Mouse (Mus musculus) common myeloid progenitor, adult 5-6 weeks (primary cell): ENCODE measurements around the gene Slc35e4. TPM values are rescaled to one million over a fixed set of nuclear protein-coding genes. Genes with fewer than 3 reads are reported as not detected.
"Not testable (repeated sequence)": the region's sequence is repeated elsewhere in the genome, so short reads cannot be mapped to it uniquely, and the experiment has no call there.

Experiments
- ATAC-seq: replicated peaks from 2 replicates; pipeline ENCODE4 v1.8.0; 2016; ENCODE audit warnings: low read depth, mild to moderate bottlenecking, moderate TSS enrichment, inconsistent platforms; ENCODE audit not compliant: poor library complexity, severe bottlenecking
- total RNA-seq: library from RNA; stranded (forward); fragments of 200-1000, 187-1606 nt; gene quantifications from 2 replicates; pipeline ENCODE4 v1.2.3, GENCODE M21; 2017

Slc35e4 gene
- total RNA-seq: 1.3 and 2.6 TPM in 2 replicates

- ATAC-seq: peak; percentile 71
Observed at GRCm38 (mm10) chr11:3914109-3914840, at the start of gene Slc35e4. Gene Slc35e4, minus strand, starts transcription at chr11:3914664.

- ATAC-seq: peak; percentile 93
Observed at GRCm38 (mm10) chr11:3963610-3964415, 49.3 kb upstream of the Slc35e4 start, which contains the start of gene Pes1. Gene Pes1, plus strand, starts transcription at chr11:3963975.

- ATAC-seq: no peak
Observed at GRCm38 (mm10) chr11:3963155-3963554, 48.7 kb upstream of the Slc35e4 start.

GRCm38 (mm10) chr11:3961761-3962160 is 47.3 kb upstream of the Slc35e4 start:
- ATAC-seq: no peak

GRCm38 (mm10) chr11:3960901-3961300 is 46.4 kb upstream of the Slc35e4 start:
- ATAC-seq: no peak

- ATAC-seq: not testable (repeated sequence)
Observed at GRCm38 (mm10) chr11:3955371-3955770, 40.9 kb upstream of the Slc35e4 start.

- ATAC-seq: not testable (repeated sequence)
Observed at GRCm38 (mm10) chr11:3954876-3955275, 40.4 kb upstream of the Slc35e4 start.

- no peak for ATAC-seq
Observed at GRCm38 (mm10) chr11:3946386-3946785, 31.9 kb upstream of the Slc35e4 start.

- no peak for ATAC-seq
Observed at GRCm38 (mm10) chr11:3941371-3941770, 26.9 kb upstream of the Slc35e4 start.

GRCm38 (mm10) chr11:3937321-3937874 is 22.9 kb upstream of the Slc35e4 start:
- no peak for ATAC-seq

GRCm38 (mm10) chr11:3936318-3936717 is 21.9 kb upstream of the Slc35e4 start:
- no peak for ATAC-seq

GRCm38 (mm10) chr11:3935135-3935534 is 20.7 kb upstream of the Slc35e4 start:
- no peak for ATAC-seq

- no peak for ATAC-seq
Observed at GRCm38 (mm10) chr11:3933756-3934285, 19.4 kb upstream of the Slc35e4 start.

GRCm38 (mm10) chr11:3931511-3932211 is 17.2 kb upstream of the Slc35e4 start, which contains the start of gene Tcn2:
Gene Tcn2, minus strand, starts transcription at chr11:3932159.
- ATAC-seq: peak; percentile 87

- ATAC-seq: no peak
Observed at GRCm38 (mm10) chr11:3930931-3931330, 16.5 kb upstream of the Slc35e4 start.

GRCm38 (mm10) chr11:3930019-3930418 is 15.6 kb upstream of the Slc35e4 start:
- ATAC-seq: peak; percentile 64

GRCm38 (mm10) chr11:3925916-3926315 is 11.5 kb upstream of the Slc35e4 start:
- no peak for ATAC-seq

GRCm38 (mm10) chr11:3922731-3923130 is 8.3 kb upstream of the Slc35e4 start:
- ATAC-seq: no peak

GRCm38 (mm10) chr11:3922115-3922514 is 7.7 kb upstream of the Slc35e4 start:
- ATAC-seq: no peak

- peak; percentile 93 for ATAC-seq
Observed at GRCm38 (mm10) chr11:3921281-3921850, 6.9 kb upstream of the Slc35e4 start.
